Mouse (Mus musculus) kidney, adult 2 months (tissue): ENCODE measurements around the gene Muc13. TPM values are rescaled to one million over a fixed set of nuclear protein-coding genes. Genes with fewer than 3 reads are reported as not detected.

Experiments
- DNase-seq: peaks from one replicate; pipeline ENCODE4 v3.0.0; 2021
- H3K27ac ChIP-seq: fragments of 200-500 bp; 2 replicates; pipeline ENCODE4 v1.5.1; 2012; ENCODE audit warnings: low read depth, low read length, control low read depth, inconsistent platforms; ENCODE audit not compliant: insufficient read depth
- H3K27me3 ChIP-seq: fragments of 200-500 bp; replicated peaks from 2 replicates; pipeline ENCODE4 v1.6.1; 2012; ENCODE audit warnings: mild to moderate bottlenecking, moderate library complexity, low read length, inconsistent platforms; ENCODE audit not compliant: control insufficient read depth, insufficient read depth
- H3K36me3 ChIP-seq: fragments of 200-500 bp; 2 replicates; pipeline ENCODE4 v1.6.1; 2012; ENCODE audit warnings: mild to moderate bottlenecking, moderate library complexity, low read length, inconsistent platforms; ENCODE audit not compliant: control insufficient read depth, insufficient read depth
- H3K4me1 ChIP-seq: fragments of 200-500 bp; 2 replicates; pipeline ENCODE4 v1.6.1; 2011; ENCODE audit warnings: low read length; ENCODE audit not compliant: control insufficient read depth, insufficient read depth
- H3K4me3 ChIP-seq: fragments of 200-500 bp; 2 replicates; pipeline ENCODE4 v1.5.1; 2011; ENCODE audit warnings: mild to moderate bottlenecking, low read depth, low read length, control low read depth; ENCODE audit not compliant: insufficient read depth
- CTCF ChIP-seq: fragments of 200-500 bp; conservative IDR thresholded peaks from 2 replicates; pipeline ENCODE4 v1.5.1; 2011; ENCODE audit warnings: low read depth, mild to moderate bottlenecking, control low read depth, low read length, moderate library complexity, mixed read lengths; ENCODE audit not compliant: insufficient read depth, insufficient read length
- POLR2A ChIP-seq: fragments of 200-500 bp; IDR thresholded peaks from one replicate; pipeline ENCODE4 v1.6.1; 2011; ENCODE audit warnings: low read depth, low read length, control low read depth
- WGBS: fragments of 180-500 bp; shearing (Covaris S2); methylation state at CpG from one replicate; pipeline ENCODE4 v1.1.7; 2018; 5-methylcytosine and 5-hydroxymethylcytosine counted together
- polyA plus RNA-seq: library from polyadenylated mRNA; depleted of rRNA; stranded (reverse); fragments of >200 nt; gene quantifications from 2 replicates; pipeline ENCODE4 v1.2.3, GENCODE M21; 2012

Gene Muc13
- polyA plus RNA-seq, 1 experiment, result 0.11 TPM

- Histone ChIP-seq H3K4me1 (no peaks in the 10 kb centered on the region), H3K36me3 (no peaks in the 10 kb centered on the region), H3K27me3 (no peaks in the 10 kb centered on the region), H3K27ac (no peak overlapping the region), H3K4me3 (no peak overlapping the region)
- no peak for TF ChIP-seq CTCF
- no peak for TF ChIP-seq POLR2A
- 93% methylated on average over 3 of the region's 3 CpGs for WGBS
- DNase-seq, result no peak
Observed at GRCm38 (mm10) chr16:33796756-33797155, 2.9 kb downstream of the Muc13 start.

GRCm38 (mm10) chr16:33797860-33798259, 4.0 kb downstream of the Muc13 start:
- WGBS, result 36% methylated on average over 5 of the region's 5 CpGs
- peak; percentile 62 for DNase-seq
- TF ChIP-seq CTCF (peak; percentile 62), POLR2A (no peak)
- H3K36me3 ChIP-seq, result no peaks in the 10 kb centered on the region
- no peak overlapping the region for H3K27ac ChIP-seq
- H3K4me1 ChIP-seq, result no peaks in the 10 kb centered on the region
- no peak overlapping the region for H3K4me3 ChIP-seq
- H3K27me3 ChIP-seq, result no peaks in the 10 kb centered on the region

GRCm38 (mm10) chr16:33810002-33810401, 16.2 kb downstream of the Muc13 start:
- no peaks in the 10 kb centered on the region for H3K27me3 ChIP-seq
- 76% methylated on average over 3 of the region's 3 CpGs for WGBS
- H3K36me3 ChIP-seq, result no peaks in the 10 kb centered on the region
- H3K4me3 ChIP-seq, result no peak overlapping the region
- peak; percentile 15 for DNase-seq
- TF ChIP-seq CTCF (peak; percentile 51), POLR2A (no peak)
- H3K27ac ChIP-seq, result no peak overlapping the region
- H3K4me1 ChIP-seq, result no peaks in the 10 kb centered on the region

GRCm38 (mm10) chr16:33818413-33819165, 24.8 kb downstream of the Muc13 start:
- Histone ChIP-seq H3K27me3 (no peaks in the 10 kb centered on the region), H3K4me1 (no peaks in the 10 kb centered on the region), H3K36me3 (no peaks in the 10 kb centered on the region), H3K27ac (no peak overlapping the region), H3K4me3 (no peak overlapping the region)
- WGBS, result 85% methylated on average over 7 of the region's 7 CpGs
- DNase-seq, result no peak
- no peak for TF ChIP-seq CTCF
- TF ChIP-seq POLR2A, result no peak

GRCm38 (mm10) chr16:33820269-33821178, 26.7 kb downstream of the Muc13 start:
- no peak overlapping the region for H3K27ac ChIP-seq

GRCm38 (mm10) chr16:33824603-33825002, 30.8 kb downstream of the Muc13 start:
- 88% methylated on average over 6 of the region's 6 CpGs for WGBS
- Histone ChIP-seq H3K36me3 (no peaks in the 10 kb centered on the region), H3K4me1 (0 out of 2 replicates have a peak, but pooled peaks cover 4% of the 10 kb centered on the region), H3K27ac (no peak overlapping the region), H3K4me3 (no peak overlapping the region), H3K27me3 (no peaks in the 10 kb centered on the region)
- TF ChIP-seq CTCF, result no peak
- DNase-seq, result no peak

More at GRCm38 (mm10) chr16:33820269-33821178, 26.7 kb downstream of the Muc13 start:
- Histone ChIP-seq H3K4me3 (no peak overlapping the region), H3K4me1 (no peaks in the 10 kb centered on the region), H3K36me3 (no peaks in the 10 kb centered on the region), H3K27me3 (no peaks in the 10 kb centered on the region)
- TF ChIP-seq POLR2A, result no peak
- TF ChIP-seq CTCF, result peak; percentile 95
- 20% methylated on average over 17 of the region's 17 CpGs for WGBS
- DNase-seq, result peak; percentile 90

GRCm38 (mm10) chr16:33828496-33828895, 34.7 kb downstream of the Muc13 start:
- H3K4me1 ChIP-seq, result 0 out of 2 replicates have a peak, but pooled peaks cover 4% of the 10 kb centered on the region
- TF ChIP-seq POLR2A (no peak), CTCF (no peak)
- no peak for DNase-seq
- 83% methylated on average over 7 of the region's 7 CpGs for whole genome bisulfite sequencing
- no peak overlapping the region for H3K27ac ChIP-seq
- H3K36me3 ChIP-seq, result no peaks in the 10 kb centered on the region
- H3K27me3 ChIP-seq, result no peaks in the 10 kb centered on the region
- H3K4me3 ChIP-seq, result no peak overlapping the region
